Mouse (Mus musculus) heart, embryonic 14.5 days (tissue): Measurements from ENCODE around the gene Olfml1. TPM values are rescaled to one million over a fixed set of nuclear protein-coding genes. Genes with fewer than 3 reads are reported as not detected.
A peak's percentile ranks its signal among the peaks of the same experiment; 100 is the strongest.

ENCODE experiments used
- ATAC-seq: fragments of 200-750 bp; cut with Nextera tagmentation; 2 replicates; pipeline ENCODE4 v1.8.0; 2017; ENCODE audit warnings: low read depth, moderate TSS enrichment; ENCODE audit not compliant: insufficient number of reproducible peaks, insufficient read depth, low FRiP score
- H3K27ac ChIP-seq, 2 experiments: fragments of 200-500 bp in 1 of 2; fragments of 300-500 bp in 1 of 2; sonication (generic) in 1 of 2; replicated peaks in 1 of 2; 2 replicates each; pipeline ENCODE4 v1.5.1; 2012 to 2014; ENCODE audit warnings: low read depth in 2 of 2, low read length in 2 of 2, control low read depth in 1 of 2, mild to moderate bottlenecking in 1 of 2, mixed read lengths in 1 of 2; ENCODE audit not compliant: control insufficient read depth in 1 of 2, insufficient read depth in 1 of 2
- H3K27me3 ChIP-seq: fragments of 300-500 bp; sonication (generic); 2 replicates; pipeline ENCODE4 v1.6.1; 2014; ENCODE audit warnings: mild to moderate bottlenecking, low read length, control low read depth; ENCODE audit not compliant: control insufficient read depth, insufficient read depth
- H3K36me3 ChIP-seq: fragments of 300-500 bp; sonication (generic); 2 replicates; pipeline ENCODE4 v1.6.1; 2014; ENCODE audit warnings: mild to moderate bottlenecking, control low read depth, low read length, mixed read lengths; ENCODE audit not compliant: control insufficient read depth, insufficient read depth
- H3K4me1 ChIP-seq, 2 experiments: fragments of 200-500 bp in 1 of 2; fragments of 300-500 bp in 1 of 2; sonication (generic) in 1 of 2; 2 replicates each; pipeline ENCODE4 v1.6.1; 2012 to 2014; ENCODE audit warnings: low read length in 2 of 2, control low read depth in 1 of 2, mixed read lengths in 1 of 2; ENCODE audit not compliant: control insufficient read depth in 2 of 2, insufficient read depth in 2 of 2
- H3K4me2 ChIP-seq: fragments of 300-500 bp; sonication (generic); 2 replicates; pipeline ENCODE4 v1.6.1; 2014; ENCODE audit warnings: mild to moderate bottlenecking, low read length
- H3K4me3 ChIP-seq, 2 experiments: fragments of 200-500 bp in 1 of 2; fragments of 300-500 bp in 1 of 2; sonication (generic) in 1 of 2; 2 replicates each; pipeline ENCODE4 v1.5.1; 2012 to 2014; ENCODE audit warnings: low read length in 2 of 2, mild to moderate bottlenecking in 2 of 2, control low read depth in 1 of 2, low read depth in 1 of 2, moderate library complexity in 1 of 2; ENCODE audit not compliant: control insufficient read depth in 1 of 2, insufficient read depth in 1 of 2
- H3K9ac ChIP-seq: fragments of 300-500 bp; sonication (generic); 2 replicates; pipeline ENCODE4 v1.6.1; 2014; ENCODE audit warnings: mild to moderate bottlenecking, low read length
- H3K9me3 ChIP-seq: fragments of 300-500 bp; sonication (generic); 2 replicates; pipeline ENCODE4 v1.6.1; 2016; ENCODE audit warnings: low read length, control low read depth; ENCODE audit not compliant: control insufficient read depth
- WGBS: fragments of 180-500 bp; shearing (Covaris S2); extraction: QIAGEN DNeasy Blood & Tissue Kit; methylation state at CpG from one replicate; pipeline ENCODE4 v1.1.7; 2014; 5-methylcytosine and 5-hydroxymethylcytosine counted together
- polyA plus RNA-seq: library from polyadenylated mRNA; unstranded; fragments of >200 nt; fragmentation: Nextera tagmentation; extraction: Ambion mirVana; gene quantifications from 2 replicates; pipeline ENCODE4 v1.2.1, GENCODE M21; 2014

Gene Olfml1
- polyA plus RNA-seq, 1 experiment from 2014 or later = 8.0 TPM

DNA sequence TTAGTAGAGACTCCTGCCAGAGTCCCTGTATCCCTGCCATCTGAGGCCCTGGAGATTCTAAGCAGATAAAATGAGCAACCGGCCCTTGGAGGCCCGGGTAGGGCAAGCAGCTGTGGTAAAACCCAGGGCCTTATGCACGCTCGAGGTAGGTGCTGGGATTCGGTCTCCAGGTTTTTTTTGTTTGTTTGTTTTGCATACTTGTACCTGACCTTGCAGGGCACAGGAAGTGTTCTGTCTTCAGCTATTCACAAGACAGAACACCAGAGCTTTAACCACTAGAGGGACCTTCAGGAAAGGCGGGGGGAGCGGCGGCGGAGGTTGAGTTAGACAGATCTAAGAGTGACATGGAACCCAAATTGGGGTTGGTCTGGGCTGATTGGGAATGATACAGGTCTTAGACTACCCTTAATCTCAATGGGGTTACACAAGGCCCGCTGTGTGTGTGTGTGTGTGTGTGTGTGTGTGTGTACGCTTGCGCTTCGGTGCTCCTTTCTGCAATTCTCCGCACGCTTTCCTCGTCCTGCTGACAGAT lies 27.1 kb downstream of the Olfml1 start:
- Histone ChIP-seq H3K4me2 (peak overlapping the region; percentile 95), H3K4me3 (peak overlapping the region; percentile 54 to 80), H3K27ac (peak overlapping the region; percentile 33 to 43; a peak in 2 of 4 replicates), H3K4me1 (peaks cover 3 to 10% of the 10 kb centered on the region in 2 experiments; a peak in 1 of 4 replicates), H3K9ac (peak overlapping the region; percentile 72), H3K36me3 (0 out of 2 replicates have a peak, but pooled peaks cover 4% of the 10 kb centered on the region), H3K27me3 (no peaks in the 10 kb centered on the region), H3K9me3 (no peaks in the 10 kb centered on the region)
- under 1% methylated on average over 16 of the region's 16 CpGs for WGBS
- ATAC-seq = 0 out of 2 replicates have a peak, but pooled peaks have one; percentile 27

DNA sequence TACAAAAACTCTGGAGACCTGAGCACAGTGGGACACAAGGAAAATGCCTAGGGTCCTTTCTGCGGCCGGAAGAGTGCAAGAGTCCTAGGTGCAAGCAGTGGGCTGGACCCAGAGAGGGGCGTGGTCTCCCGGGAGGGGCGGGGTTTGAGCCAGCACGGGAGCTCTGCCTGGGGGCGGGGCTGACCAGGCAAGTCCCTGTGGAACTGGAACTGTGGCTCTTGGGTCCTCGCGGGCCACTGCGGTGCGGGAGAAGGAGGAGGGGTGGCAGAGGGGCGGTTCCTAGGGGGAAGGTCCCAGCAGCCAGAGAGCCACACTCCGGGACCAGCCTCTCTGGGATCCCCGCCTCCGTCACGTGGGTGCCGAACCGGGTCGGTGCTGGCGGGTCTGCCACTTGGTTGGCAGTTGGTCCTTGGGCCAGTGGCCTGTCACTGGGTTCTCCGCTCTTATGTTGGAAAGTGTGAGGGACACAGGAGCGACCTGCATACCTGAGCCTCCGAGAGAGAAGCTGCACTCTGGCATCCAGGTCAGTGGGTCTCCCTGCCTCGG lies 27.7 kb downstream of the Olfml1 start, which contains the start of gene Ppfibp2:
TSS of gene Ppfibp2 (plus strand) at position 351 of the 546 bp plus-strand sequence.
- H3K27me3 ChIP-seq = no peaks in the 10 kb centered on the region
- WGBS = 1% methylated on average over 23 of the region's 24 CpGs
- peak; percentile 84 for ATAC-seq
- H3K4me1 ChIP-seq = peaks cover 3 to 10% of the 10 kb centered on the region in 2 experiments; a peak in 1 of 4 replicates
- H3K9ac ChIP-seq = peak within 1 kb of the TSS; percentile 72
- H3K9me3 ChIP-seq = no peaks in the 10 kb centered on the region
- H3K4me2 ChIP-seq = peak within 1 kb of the TSS; percentile 95
- peak within 1 kb of the TSS; percentile 33 to 43; a peak in 2 of 4 replicates for H3K27ac ChIP-seq
- H3K36me3 ChIP-seq = 0 out of 2 replicates have a peak, but pooled peaks cover 4% of the 10 kb centered on the region
- H3K4me3 ChIP-seq = peak within 1 kb of the TSS; percentile 54 to 80

DNA sequence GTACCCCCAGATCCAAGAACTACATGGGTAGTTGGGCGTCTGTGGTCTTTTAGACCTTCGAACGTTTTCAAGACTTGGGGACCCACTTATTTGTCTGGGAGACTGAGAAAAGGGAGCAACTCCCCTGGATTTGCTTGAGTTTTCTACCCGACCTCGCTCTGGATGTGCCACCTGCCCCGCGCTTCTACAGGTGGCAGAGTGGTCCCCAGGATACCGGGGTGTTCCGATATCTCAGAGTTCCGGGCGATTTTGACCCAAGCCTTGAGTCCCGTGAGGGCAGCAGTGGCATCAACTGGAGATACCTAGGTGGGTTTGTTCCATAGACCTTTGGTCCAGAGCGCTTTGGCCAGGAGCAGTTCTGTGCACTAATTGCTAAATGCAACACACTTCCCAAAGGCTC lies 28.2 kb downstream of the Olfml1 start:
- Histone ChIP-seq H3K27ac (no peak overlapping the region), H3K9ac (peak overlapping the region; percentile 72), H3K4me1 (peaks cover 3 to 10% of the 10 kb centered on the region in 2 experiments; a peak in 1 of 4 replicates), H3K9me3 (no peaks in the 10 kb centered on the region), H3K27me3 (no peaks in the 10 kb centered on the region), H3K4me3 (peak overlapping the region; percentile 54 to 80), H3K4me2 (peak overlapping the region; percentile 95), H3K36me3 (0 out of 2 replicates have a peak, but pooled peaks cover 3% of the 10 kb centered on the region)
- no peak for ATAC-seq
- 12% methylated on average over 13 of the region's 13 CpGs for WGBS

DNA sequence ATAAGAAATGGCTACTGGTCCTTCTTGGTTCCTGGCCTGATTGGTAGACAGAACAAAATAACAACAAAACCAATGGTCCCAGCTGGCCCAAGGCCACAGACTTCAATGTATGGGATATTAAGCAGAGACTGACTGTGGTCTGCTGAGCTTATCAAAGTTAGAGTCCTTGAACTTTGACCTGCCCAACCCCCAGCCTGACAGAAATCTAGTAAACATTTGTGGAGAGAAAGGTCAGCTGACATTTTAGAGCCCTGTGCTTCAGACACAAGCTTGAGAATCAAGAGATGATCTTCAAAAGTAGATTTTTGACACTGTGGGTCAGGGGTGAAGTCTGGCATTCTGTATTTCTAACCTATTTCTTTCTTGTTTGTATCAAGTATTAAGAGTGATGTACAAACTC lies 29.5 kb downstream of the Olfml1 start:
- H3K27ac ChIP-seq = no peak overlapping the region
- no peak overlapping the region for H3K4me3 ChIP-seq
- H3K4me1 ChIP-seq = peaks cover 3 to 10% of the 10 kb centered on the region in 2 experiments; a peak in 1 of 4 replicates
- H3K27me3 ChIP-seq = no peaks in the 10 kb centered on the region
- no peaks in the 10 kb centered on the region for H3K9me3 ChIP-seq
- ATAC-seq = no peak
- H3K9ac ChIP-seq = no peak overlapping the region
- no peak overlapping the region for H3K4me2 ChIP-seq
- no peaks in the 10 kb centered on the region for H3K36me3 ChIP-seq

DNA sequence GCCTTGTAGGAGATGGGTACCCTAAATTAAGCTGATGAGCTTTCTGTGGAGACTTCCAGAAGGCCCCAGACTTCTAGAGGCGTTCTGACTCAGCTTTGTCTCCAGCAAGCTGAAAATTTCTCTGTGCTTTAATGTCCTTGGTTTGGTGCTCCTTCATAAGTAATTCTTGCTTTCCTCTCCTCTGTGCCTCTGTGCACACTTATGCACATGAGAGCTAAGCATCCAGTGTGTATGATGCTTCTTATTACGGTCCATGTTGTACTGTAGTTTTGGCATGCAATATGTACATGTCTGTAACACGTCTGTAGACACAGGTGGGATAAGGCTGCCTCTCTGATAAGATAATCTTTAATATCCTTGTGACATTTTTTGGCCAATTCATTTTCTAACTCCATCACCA lies 30.7 kb downstream of the Olfml1 start:
- Histone ChIP-seq H3K4me1 (peaks cover 3 to 7% of the 10 kb centered on the region in 2 experiments; a peak in 1 of 4 replicates), H3K4me2 (no peak overlapping the region), H3K9me3 (no peaks in the 10 kb centered on the region), H3K36me3 (no peaks in the 10 kb centered on the region), H3K27me3 (no peaks in the 10 kb centered on the region), H3K9ac (no peak overlapping the region), H3K4me3 (no peak overlapping the region), H3K27ac (no peak overlapping the region)
- WGBS = 58% methylated on average over 3 of the region's 3 CpGs
- no peak for ATAC-seq

DNA sequence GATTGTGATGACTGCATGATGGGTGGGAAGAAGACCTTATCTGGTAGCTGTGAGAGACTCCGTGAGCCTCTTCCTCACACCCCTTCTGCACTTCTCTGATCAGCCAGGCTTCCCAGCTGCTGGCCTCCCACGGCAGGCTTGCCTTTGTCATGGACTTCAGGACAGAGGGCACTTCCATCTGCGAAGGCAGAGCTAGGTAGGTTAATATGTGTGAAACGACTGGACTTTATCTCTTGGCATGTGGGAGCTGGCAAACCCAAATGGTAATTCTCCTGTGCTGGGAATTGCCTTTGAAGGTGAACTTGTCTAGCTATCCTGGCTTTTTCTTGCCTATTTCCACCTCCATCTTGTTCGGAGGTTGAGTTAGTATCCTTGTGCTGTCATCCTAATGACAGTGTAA lies 33.4 kb downstream of the Olfml1 start:
- no peak overlapping the region for H3K27ac ChIP-seq
- no peaks in the 10 kb centered on the region for H3K4me1 ChIP-seq
- WGBS = 47% methylated on average over 5 of the region's 5 CpGs

DNA sequence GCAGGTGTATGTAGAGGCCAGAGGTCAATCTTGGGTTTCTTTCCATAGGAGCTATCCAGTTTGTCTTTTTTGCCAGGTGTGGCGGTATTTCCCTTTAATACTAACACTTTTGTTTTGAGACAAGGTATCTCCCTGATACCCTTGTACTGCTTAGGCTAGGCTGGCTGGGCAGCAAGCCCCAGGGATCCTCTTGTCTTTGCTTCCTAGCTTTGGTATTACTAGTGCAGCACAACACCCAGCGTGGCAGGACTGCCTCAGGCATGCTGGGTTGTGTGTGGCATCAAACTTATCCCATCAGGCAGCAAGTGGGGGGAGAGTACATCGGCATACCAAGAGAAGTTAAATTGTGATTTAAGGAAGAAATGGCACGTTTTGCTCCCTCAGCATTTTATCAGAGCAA lies 35.3 kb downstream of the Olfml1 start:
- no peaks in the 10 kb centered on the region for H3K9me3 ChIP-seq
- H3K4me2 ChIP-seq = no peak overlapping the region
- no peak overlapping the region for H3K27ac ChIP-seq
- no peak for ATAC-seq
- no peaks in the 10 kb centered on the region for H3K27me3 ChIP-seq
- no peak overlapping the region for H3K4me3 ChIP-seq
- H3K4me1 ChIP-seq = no peaks in the 10 kb centered on the region
- H3K9ac ChIP-seq = no peak overlapping the region
- WGBS = 86% methylated on average over 4 of the region's 4 CpGs
- H3K36me3 ChIP-seq = no peaks in the 10 kb centered on the region

More for the DNA sequence above, 33.4 kb downstream of the Olfml1 start:
- H3K27me3 ChIP-seq = no peaks in the 10 kb centered on the region
- ATAC-seq = no peak
- H3K9ac ChIP-seq = no peak overlapping the region
- no peak overlapping the region for H3K4me2 ChIP-seq
- no peaks in the 10 kb centered on the region for H3K36me3 ChIP-seq
- no peak overlapping the region for H3K4me3 ChIP-seq
- no peaks in the 10 kb centered on the region for H3K9me3 ChIP-seq
